Mouse (Mus musculus) CH12.LX (cell line): ENCODE results near the gene BC025446. TPM values are rescaled to one million over a fixed set of nuclear protein-coding genes. Genes with fewer than 3 reads are reported as not detected.

Source experiments
- DNase-seq: peaks from one replicate; pipeline ENCODE4 v3.0.0-alpha.2; 2013; ENCODE audit errors: extremely low read depth
- H3K27ac ChIP-seq: 2 replicates; pipeline ENCODE4 v1.5.1; 2012; ENCODE audit warnings: low read depth, mild to moderate bottlenecking, control low read depth, moderate library complexity; ENCODE audit not compliant: insufficient read depth
- H3K27me3 ChIP-seq: replicated peaks from 2 replicates; pipeline ENCODE3; 2012; ENCODE audit warnings: inconsistent platforms
- H3K36me3 ChIP-seq, 2 experiments: replicated peaks in 1 of 2; 2 replicates each; pipeline versions ENCODE3 to v1.6.1; 2012; ENCODE audit warnings: inconsistent platforms in 1 of 2, low read length in 1 of 2, mild to moderate bottlenecking in 1 of 2, mixed read lengths in 1 of 2, moderate library complexity in 1 of 2; ENCODE audit not compliant: control insufficient read depth in 1 of 2, insufficient read depth in 1 of 2
- H3K4me1 ChIP-seq, 2 experiments: 2 replicates each; pipeline ENCODE4 v1.6.1; 2012; ENCODE audit warnings: inconsistent platforms in 1 of 2, moderate library complexity in 1 of 2; ENCODE audit not compliant: insufficient read depth in 2 of 2, control insufficient read depth in 1 of 2
- H3K4me2 ChIP-seq: 2 replicates; pipeline ENCODE4 v1.6.1; 2012; ENCODE audit warnings: low read depth, mild to moderate bottlenecking, control low read depth; ENCODE audit not compliant: poor library complexity, insufficient read depth, severe bottlenecking
- H3K4me3 ChIP-seq, 3 experiments: fragments of 150-350 bp in 1 of 3; sonication (generic) in 1 of 3; replicated peaks in 1 of 3; 2 replicates each; pipeline versions ENCODE3 to v1.5.1; 2011 to 2012; ENCODE audit warnings: low read depth in 2 of 3, low read length in 2 of 3, mild to moderate bottlenecking in 2 of 3, moderate library complexity in 2 of 3, control low read depth in 1 of 3, improper control_type of control experiment in 1 of 3, inconsistent platforms in 1 of 3, mixed read lengths in 1 of 3; ENCODE audit not compliant: poor library complexity in 1 of 3
- H3K79me2 ChIP-seq: replicated peaks from 2 replicates; pipeline ENCODE4 v1.6.1; 2012; ENCODE audit warnings: mild to moderate bottlenecking, moderate library complexity; ENCODE audit not compliant: control insufficient read depth, poor library complexity, insufficient read depth, severe bottlenecking; ENCODE audit errors: extremely low read depth
- H3K9ac ChIP-seq: 2 replicates; pipeline ENCODE4 v1.6.1; 2012; ENCODE audit warnings: low read depth, mild to moderate bottlenecking, control low read depth, moderate library complexity; ENCODE audit not compliant: insufficient read depth
- H3K9me3 ChIP-seq: replicated peaks from 2 replicates; pipeline ENCODE3; 2012; ENCODE audit warnings: low read length, inconsistent platforms, mixed read lengths
- BHLHE40 ChIP-seq: IDR thresholded peaks from 2 replicates; pipeline ENCODE4 v1.6.1; 2011; ENCODE audit warnings: mild to moderate bottlenecking, low read depth, low read length, improper control_type of control experiment
- E2F4 ChIP-seq: IDR thresholded peaks from 2 replicates; pipeline ENCODE4 v1.6.1; 2011; ENCODE audit warnings: low read depth, low read length, improper control_type of control experiment; ENCODE audit not compliant: insufficient replicate concordance
- ELF1 ChIP-seq: IDR thresholded peaks from 2 replicates; pipeline ENCODE4 v1.6.1; 2014; ENCODE audit warnings: low read depth, mild to moderate bottlenecking, inconsistent platforms, low read length, improper control_type of control experiment
- IRF4 ChIP-seq: IDR thresholded peaks from 2 replicates; pipeline ENCODE4 v1.6.1; 2014; ENCODE audit warnings: low read depth, mild to moderate bottlenecking, inconsistent platforms, low read length, improper control_type of control experiment
- JUN ChIP-seq: IDR thresholded peaks from 2 replicates; pipeline ENCODE4 v1.6.1; 2011; ENCODE audit warnings: low read depth, mild to moderate bottlenecking, low read length, improper control_type of control experiment, moderate library complexity; ENCODE audit not compliant: insufficient read depth
- KAT2A ChIP-seq: IDR thresholded peaks from 2 replicates; pipeline ENCODE4 v1.6.1; 2012; ENCODE audit warnings: low read length, improper control_type of control experiment, inconsistent platforms; ENCODE audit not compliant: insufficient replicate concordance
- MAZ ChIP-seq: IDR thresholded peaks from 2 replicates; pipeline ENCODE4 v1.6.1; 2012; ENCODE audit warnings: low read depth, mild to moderate bottlenecking, inconsistent platforms, low read length, improper control_type of control experiment, moderate library complexity
- MXI1 ChIP-seq: IDR thresholded peaks from 2 replicates; pipeline ENCODE4 v1.6.1; 2011; ENCODE audit warnings: mild to moderate bottlenecking, low read depth, low read length, improper control_type of control experiment
- MYC ChIP-seq: IDR thresholded peaks from 2 replicates; pipeline ENCODE4 v1.6.1; 2011; ENCODE audit warnings: low read depth, mild to moderate bottlenecking, improper control_type of control experiment, low read length
- NELFE ChIP-seq: IDR thresholded peaks from 2 replicates; pipeline ENCODE4 v1.6.1; 2011; ENCODE audit warnings: low read depth, low read length, improper control_type of control experiment
- PAX5 ChIP-seq: IDR thresholded peaks from 2 replicates; pipeline ENCODE4 v1.6.1; 2012; ENCODE audit warnings: low read length, inconsistent platforms, mixed read lengths
- POLR2AphosphoS2 ChIP-seq: IDR thresholded peaks from 2 replicates; pipeline ENCODE4 v1.6.1; 2011; ENCODE audit warnings: low read depth, low read length, improper control_type of control experiment
- RCOR1 ChIP-seq: conservative IDR thresholded peaks from 2 replicates; pipeline ENCODE4 v1.6.1; 2012; ENCODE audit warnings: low read depth, mild to moderate bottlenecking, inconsistent platforms, low read length, improper control_type of control experiment
- SIN3A ChIP-seq: IDR thresholded peaks from 2 replicates; pipeline ENCODE4 v1.6.1; 2012; ENCODE audit warnings: low read length, improper control_type of control experiment, inconsistent platforms
- UBTF ChIP-seq: IDR thresholded peaks from 2 replicates; pipeline ENCODE4 v1.6.1; 2012; ENCODE audit warnings: low read depth, mild to moderate bottlenecking, inconsistent platforms, low read length, improper control_type of control experiment, moderate library complexity
- USF1 ChIP-seq: IDR thresholded peaks from 2 replicates; pipeline ENCODE4 v1.6.1; 2014; ENCODE audit warnings: low read depth, mild to moderate bottlenecking, inconsistent platforms, low read length, improper control_type of control experiment
- USF2 ChIP-seq: conservative IDR thresholded peaks from 2 replicates; pipeline ENCODE4 v1.6.1; 2011; ENCODE audit warnings: low read depth, low read length, improper control_type of control experiment
- ZKSCAN1 ChIP-seq: IDR thresholded peaks from 2 replicates; pipeline ENCODE4 v1.6.1; 2012; ENCODE audit warnings: low read depth, inconsistent platforms, low read length, improper control_type of control experiment, borderline replicate concordance
- ZMIZ1 ChIP-seq: IDR thresholded peaks from 2 replicates; pipeline ENCODE4 v1.6.1; 2012; ENCODE audit warnings: low read depth, mild to moderate bottlenecking, inconsistent platforms, low read length, improper control_type of control experiment
- ZNF384 ChIP-seq: IDR thresholded peaks from 2 replicates; pipeline ENCODE4 v1.6.1; 2012; ENCODE audit warnings: low read depth, low read length, improper control_type of control experiment, inconsistent platforms
- dilution Hi-C: fragments of 300-500 bp; cut with MboI; formaldehyde crosslinking; loops from 2 replicates; pipeline ENCODE4 v1.14.3; 2020; ENCODE audit warnings: low sequenced_read_pairs; ENCODE audit not compliant: extremely low pct_unique_long_range_greater_than_20kb, extremely low pct_ligation_motif_present
- in situ Hi-C: fragments of 300-500 bp; cut with MboI; formaldehyde crosslinking; loops from 3 replicates; pipeline ENCODE4 v1.14.3; 2019; ENCODE audit warnings: low sequenced_read_pairs, low pct_ligation_motif_present, low pct_unique_long_range_greater_than_20kb, mixed read lengths
- polyA plus RNA-seq: library from polyadenylated mRNA; unstranded; fragments of >175 nt; gene quantifications from 2 replicates; pipeline ENCODE4 v1.2.1, GENCODE M21; 2012; ENCODE audit warnings: low read depth; ENCODE audit not compliant: insufficient read length
- total RNA-seq, 2 experiments: library from RNA; depleted of rRNA; stranded (reverse); fragments of 300-350 nt in 1 of 2; fragments of >200 nt in 1 of 2; gene quantifications; 2 replicates each; pipeline ENCODE4 v1.2.3; 2012 to 2014

The BC025446 gene
- total and polyA plus RNA-seq, 3 experiments = not detected

DNA sequence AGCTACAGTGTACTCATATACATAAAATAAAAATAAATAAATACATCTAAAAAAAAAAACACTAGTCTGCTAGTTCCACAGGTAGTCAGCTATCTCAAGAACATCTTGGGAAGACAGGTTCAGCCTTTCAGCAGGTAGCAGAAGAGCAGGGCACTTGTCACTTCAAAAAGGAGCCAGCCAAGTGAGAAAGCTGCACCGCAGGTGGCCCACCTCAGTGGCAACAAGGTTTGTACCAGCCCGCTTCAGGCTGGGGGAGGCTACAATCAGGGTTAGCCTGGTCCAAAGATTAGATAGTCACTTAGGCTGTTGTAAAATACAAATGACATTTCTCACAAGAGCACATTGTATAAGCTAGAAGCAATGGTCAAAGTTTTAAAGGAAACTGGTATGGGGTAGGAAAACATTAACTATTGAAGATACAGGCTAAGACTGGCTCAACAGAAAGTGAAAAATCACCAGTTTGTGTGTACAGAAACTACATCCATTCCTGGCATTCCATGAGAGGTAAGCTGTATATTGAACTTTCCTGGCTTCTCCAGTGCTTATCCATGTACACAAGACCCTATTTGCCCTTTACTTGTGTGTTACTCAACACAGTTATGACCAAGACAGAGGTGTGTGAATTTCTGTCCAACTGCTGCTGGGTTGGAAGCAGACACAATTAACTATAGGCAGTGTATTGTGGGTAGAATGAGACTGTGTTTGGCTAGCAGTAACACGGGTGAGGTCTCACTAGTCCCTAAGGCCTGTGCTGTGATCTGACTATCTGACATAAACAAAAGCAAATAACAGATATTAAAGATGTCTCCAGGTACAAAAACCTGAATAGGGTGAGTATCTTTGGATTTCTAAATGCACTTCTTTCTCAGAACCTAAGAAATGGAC, 26.8 kb downstream of the BC025446 start:
- no peaks in the 10 kb centered on the region for H3K9me3 ChIP-seq
- H3K36me3 ChIP-seq = no peaks in the 10 kb centered on the region
- no peak overlapping the region for H3K27ac ChIP-seq
- TF ChIP-seq MXI1 (no peak), BHLHE40 (no peak), IRF4 (no peak), USF1 (no peak), PAX5 (no peak), MAZ (no peak), NELFE (no peak), USF2 (no peak), SIN3A (no peak), POLR2AphosphoS2 (no peak), MYC (no peak), UBTF (no peak), ZNF384 (no peak), ZKSCAN1 (no peak), KAT2A (no peak), ZMIZ1 (no peak), ELF1 (no peak)
- H3K4me2 ChIP-seq = no peak overlapping the region
- no peak overlapping the region for H3K9ac ChIP-seq
- peaks cover 5% of the 10 kb centered on the region for H3K27me3 ChIP-seq
- H3K4me1 ChIP-seq = peaks cover 0 to 5% of the 10 kb centered on the region in 2 experiments; a peak in 2 of 4 replicates
- in situ Hi-C loops (no loop called here), dilution Hi-C loops (no loop called here)
- no peaks in the 10 kb centered on the region for H3K79me2 ChIP-seq
- DNase-seq = no peak
- H3K4me3 ChIP-seq = no peak overlapping the region

DNA sequence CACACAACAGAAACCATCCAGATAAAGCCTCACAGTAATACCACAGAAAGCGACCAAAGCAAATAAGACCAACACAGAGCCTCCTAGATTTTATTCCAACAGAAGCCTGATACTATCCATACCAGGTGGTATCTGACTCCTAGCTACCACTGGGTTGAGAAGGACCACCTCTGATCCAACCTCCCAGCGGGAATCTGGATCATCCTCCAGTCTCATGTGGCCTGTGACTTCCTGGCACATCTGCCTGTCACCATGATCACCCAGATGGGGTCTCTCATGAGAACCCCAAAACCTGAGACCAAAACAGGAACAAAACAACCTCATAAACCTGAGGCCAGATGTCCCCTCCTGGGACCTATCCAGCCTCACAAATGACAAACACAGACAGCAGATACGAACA, 38.5 kb downstream of the BC025446 start:
- in situ Hi-C loops (no loop called here), dilution Hi-C loops (no loop called here)
- Histone ChIP-seq H3K27ac (no peak overlapping the region), H3K9me3 (no peaks in the 10 kb centered on the region), H3K36me3 (no peaks in the 10 kb centered on the region), H3K4me2 (no peak overlapping the region), H3K79me2 (no peaks in the 10 kb centered on the region), H3K4me3 (no peak overlapping the region), H3K4me1 (peaks cover 9% of the 10 kb centered on the region in 2 experiments; a peak in 3 of 4 replicates), H3K27me3 (no peaks in the 10 kb centered on the region), H3K9ac (no peak overlapping the region)
- no peak for TF ChIP-seq BHLHE40
- TF ChIP-seq ELF1 = no peak
- TF ChIP-seq RCOR1 = no peak
- TF ChIP-seq JUN = no peak
- TF ChIP-seq PAX5 = no peak
- TF ChIP-seq E2F4 = no peak
- no peak for TF ChIP-seq ZKSCAN1
- TF ChIP-seq USF2 = no peak
- no peak for TF ChIP-seq MXI1
- DNase-seq = no peak
